Mouse (Mus musculus) hindbrain, embryonic 10.5 days (tissue): ENCODE measurements around the gene Kif16b. TPM values are rescaled to one million over a fixed set of nuclear protein-coding genes. Genes with fewer than 3 reads are reported as not detected.

ENCODE experiments used
- DNase-seq: peaks from one replicate; pipeline ENCODE4 v3.0.0-alpha.2; 2017; ENCODE audit warnings: low spot score
- H3K27ac ChIP-seq: fragments of 300-500 bp; sonication (generic); 2 replicates; pipeline ENCODE4 v1.5.1; 2016; ENCODE audit warnings: mild to moderate bottlenecking, moderate library complexity
- H3K27me3 ChIP-seq: fragments of 300-500 bp; sonication (generic); 2 replicates; pipeline ENCODE4 v1.6.1; 2016; ENCODE audit warnings: mild to moderate bottlenecking; ENCODE audit not compliant: poor library complexity, insufficient read depth, severe bottlenecking
- H3K36me3 ChIP-seq: fragments of 300-500 bp; sonication (generic); 2 replicates; pipeline ENCODE4 v1.6.1; 2016; ENCODE audit warnings: mild to moderate bottlenecking, moderate library complexity
- H3K4me1 ChIP-seq: fragments of 300-500 bp; sonication (generic); replicated peaks from 2 replicates; pipeline ENCODE4 v1.6.1; 2016; ENCODE audit warnings: mild to moderate bottlenecking
- H3K4me3 ChIP-seq: fragments of 300-500 bp; sonication (generic); 2 replicates; pipeline ENCODE4 v1.5.1; 2016; ENCODE audit warnings: mild to moderate bottlenecking, moderate library complexity
- H3K9me3 ChIP-seq: fragments of 300-500 bp; sonication (generic); 2 replicates; pipeline ENCODE4 v1.6.1; 2016; ENCODE audit warnings: mild to moderate bottlenecking, moderate library complexity
- WGBS: fragments of 180-500 bp; shearing (Covaris S2); methylation state at CpG from one replicate; pipeline ENCODE4 v1.1.7; 2016; 5-methylcytosine and 5-hydroxymethylcytosine counted together
- polyA plus RNA-seq: library from polyadenylated mRNA; unstranded; fragments of >200 nt; fragmentation: Nextera tagmentation; extraction: Ambion mirVana; gene quantifications from 2 replicates; pipeline ENCODE4 v1.2.1, GENCODE M21; 2016

Kif16b gene
- 4.2 and 6.8 TPM in 2 replicates for polyA plus RNA-seq

- Histone ChIP-seq H3K27me3 (no peaks in the 10 kb centered on the region), H3K4me3 (peak within 1 kb of the TSS; percentile 81), H3K4me1 (peaks cover 28% of the 10 kb centered on the region), H3K9me3 (no peaks in the 10 kb centered on the region), H3K27ac (peak within 1 kb of the TSS; percentile 89), H3K36me3 (no peaks in the 10 kb centered on the region)
- DNase-seq = peak; percentile 93
- 2% methylated on average over 63 of the region's 64 CpGs for WGBS
Observed at GRCm38 (mm10) chr2:142900862-142901805, at the start of gene Kif16b. TSS of gene Kif16b (minus strand) at chr2:142901531.

DNA sequence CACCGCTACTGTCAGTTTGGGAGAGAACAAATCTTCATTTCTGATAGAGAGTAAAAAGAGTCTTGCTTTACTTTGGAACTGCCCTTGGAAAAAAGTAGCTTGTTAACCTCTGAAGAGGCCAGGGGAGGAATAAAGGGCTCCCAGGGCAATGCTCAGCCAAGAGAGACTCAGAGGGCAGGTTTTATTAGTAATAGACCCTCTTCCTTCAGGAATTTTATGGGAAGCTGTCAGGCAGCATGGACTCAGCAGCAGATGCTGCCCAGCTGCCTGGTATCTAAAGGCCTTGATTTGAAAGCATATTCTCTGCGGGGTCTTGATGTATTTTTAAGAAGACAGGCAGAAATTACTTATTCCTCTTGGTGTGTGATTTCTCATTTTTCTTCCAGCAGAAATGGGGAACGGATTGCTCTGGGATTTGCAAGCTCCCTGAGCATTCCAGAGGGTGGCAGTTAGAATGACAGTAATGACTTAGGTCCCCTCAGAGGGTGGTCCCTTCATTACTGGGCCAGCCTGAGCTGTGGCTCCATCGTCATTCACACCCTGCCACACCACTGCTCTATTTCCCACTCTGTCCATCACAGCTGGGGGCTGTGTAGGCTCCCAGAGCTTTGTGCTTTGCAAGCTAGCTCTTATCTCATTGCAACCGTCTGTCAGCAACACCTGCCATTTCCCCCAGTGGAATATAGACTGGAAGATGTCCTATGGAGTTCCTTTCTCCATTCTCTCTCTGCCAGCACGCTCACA lies 39.7 kb upstream of the Kif16b start:
- Histone ChIP-seq H3K4me3 (no peak overlapping the region), H3K27me3 (no peaks in the 10 kb centered on the region), H3K9me3 (no peaks in the 10 kb centered on the region), H3K4me1 (no peaks in the 10 kb centered on the region), H3K27ac (no peak overlapping the region), H3K36me3 (no peaks in the 10 kb centered on the region)
- no peak for DNase-seq
- WGBS = 60% methylated on average over 6 of the region's 6 CpGs

DNA sequence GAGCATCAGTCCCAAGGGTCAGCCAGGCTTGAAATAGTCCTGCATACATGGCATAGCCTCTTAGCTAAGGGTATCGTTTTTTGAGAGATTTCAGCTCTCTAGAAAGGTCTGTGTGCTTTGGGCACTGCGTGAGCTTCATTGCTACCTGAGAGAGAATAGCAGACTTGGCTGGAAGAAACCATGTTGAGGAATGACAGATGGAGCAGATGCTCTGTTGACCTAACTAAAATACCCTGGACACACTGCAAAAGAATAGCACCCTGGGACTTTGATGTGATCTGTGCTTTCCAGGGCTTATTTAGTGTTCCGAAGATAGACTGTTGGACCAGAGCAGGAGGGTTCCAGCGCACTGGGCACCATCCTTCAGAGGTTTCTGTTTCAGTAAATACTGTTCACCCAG lies 29.1 kb upstream of the Kif16b start:
- 85% methylated on average over 4 of the region's 4 CpGs for WGBS
- no peaks in the 10 kb centered on the region for H3K4me1 ChIP-seq
- no peak overlapping the region for H3K27ac ChIP-seq
- no peaks in the 10 kb centered on the region for H3K27me3 ChIP-seq
- H3K9me3 ChIP-seq = no peaks in the 10 kb centered on the region
- no peak overlapping the region for H3K4me3 ChIP-seq
- no peaks in the 10 kb centered on the region for H3K36me3 ChIP-seq
- DNase-seq = no peak

DNA sequence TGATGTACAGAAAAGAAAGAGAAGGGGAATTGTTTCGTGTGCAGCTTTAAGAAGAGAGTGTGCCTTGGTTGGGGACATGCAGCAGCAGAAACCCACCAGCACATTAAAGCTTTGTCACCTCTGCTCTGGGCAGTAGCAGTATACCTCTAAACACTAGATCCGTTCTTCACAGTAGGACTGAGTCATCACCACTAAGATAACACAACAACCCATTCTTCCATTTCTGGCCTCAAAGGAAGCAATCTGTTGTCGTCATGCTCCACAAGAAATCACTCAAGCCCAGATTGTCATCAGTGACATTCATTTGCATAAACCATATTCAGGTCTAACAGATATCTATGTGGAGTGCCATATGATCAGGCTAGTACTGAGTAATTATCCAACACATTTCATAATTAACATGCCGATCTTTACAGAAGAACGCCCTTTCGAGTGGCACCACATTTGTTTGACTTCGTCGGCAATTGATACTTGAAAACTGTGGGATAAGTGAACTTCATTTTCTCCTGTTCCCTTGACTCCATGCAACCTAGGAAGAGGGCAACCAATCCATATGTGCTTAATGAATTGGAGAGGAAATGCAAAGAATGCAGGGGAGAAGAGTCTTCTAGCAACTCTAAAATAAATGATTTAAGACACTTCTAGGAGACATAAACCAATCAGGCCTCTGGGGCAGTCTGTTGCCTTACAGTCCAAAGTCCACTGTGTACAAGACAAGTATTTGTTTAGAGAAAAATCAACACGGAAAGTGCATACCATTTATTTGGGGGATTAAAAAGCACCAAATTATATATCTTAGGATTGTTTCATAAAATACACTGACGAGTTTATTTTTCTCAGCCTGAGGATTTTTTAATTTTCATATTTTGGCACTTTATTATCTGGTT lies 28.1 kb upstream of the Kif16b start:
- no peaks in the 10 kb centered on the region for H3K36me3 ChIP-seq
- H3K27ac ChIP-seq = no peak overlapping the region
- 84% methylated on average over 10 of the region's 10 CpGs for WGBS
- DNase-seq = no peak
- H3K4me3 ChIP-seq = no peak overlapping the region
- H3K9me3 ChIP-seq = no peaks in the 10 kb centered on the region
- H3K4me1 ChIP-seq = no peaks in the 10 kb centered on the region
- no peaks in the 10 kb centered on the region for H3K27me3 ChIP-seq

GRCm38 (mm10) chr2:142910808-142911388 lies 9.6 kb upstream of the Kif16b start:
- Histone ChIP-seq H3K9me3 (no peaks in the 10 kb centered on the region), H3K27ac (no peak overlapping the region), H3K36me3 (no peaks in the 10 kb centered on the region), H3K4me1 (0 out of 2 replicates have a peak, but pooled peaks cover 2% of the 10 kb centered on the region), H3K4me3 (no peak overlapping the region), H3K27me3 (no peaks in the 10 kb centered on the region)
- 87% methylated on average over 3 of the region's 3 CpGs for WGBS
- no peak for DNase-seq

DNA sequence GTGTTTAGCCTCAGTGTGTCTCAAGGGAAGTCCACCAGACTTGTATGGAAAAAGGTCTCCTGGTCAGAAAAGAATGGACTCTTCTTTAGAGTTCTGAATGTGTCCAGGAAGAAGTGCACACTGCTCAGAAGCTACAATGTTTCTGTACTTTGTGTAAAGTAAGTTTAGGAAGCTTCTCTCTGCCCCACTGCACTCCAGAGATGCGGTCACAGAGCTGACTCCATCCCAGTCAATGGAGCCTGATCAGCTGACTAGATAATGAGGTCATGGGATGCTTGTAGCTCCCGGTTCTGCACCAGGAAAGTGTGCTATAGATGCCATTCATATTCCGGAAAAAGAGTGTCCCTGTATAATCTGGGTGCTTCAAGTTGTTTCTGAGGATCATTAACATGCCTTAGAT lies 7.9 kb upstream of the Kif16b start:
- no peak for DNase-seq

DNA sequence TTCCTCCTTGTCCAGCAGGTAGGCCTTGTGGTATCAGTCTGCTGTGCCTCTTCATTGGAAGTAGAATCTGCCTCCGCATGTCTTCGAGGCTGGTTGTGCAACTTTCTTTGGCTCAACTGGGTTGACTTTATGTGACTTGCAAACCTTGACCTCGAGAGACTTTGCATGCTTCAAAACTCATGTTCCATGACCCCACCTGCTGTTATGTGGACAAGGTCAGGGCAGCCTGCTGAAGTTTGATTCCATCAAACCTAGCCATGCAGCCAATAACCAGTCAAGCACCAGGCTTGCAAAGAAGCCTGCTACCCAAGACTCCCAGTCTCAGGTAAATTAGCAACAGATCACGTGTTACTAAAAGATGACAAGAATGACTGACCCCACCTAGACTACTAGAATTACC lies 5.7 kb upstream of the Kif16b start:
- no peak overlapping the region for H3K4me3 ChIP-seq
- DNase-seq = no peak
- no peaks in the 10 kb centered on the region for H3K9me3 ChIP-seq
- H3K27ac ChIP-seq = no peak overlapping the region
- H3K36me3 ChIP-seq = no peaks in the 10 kb centered on the region
- no peaks in the 10 kb centered on the region for H3K27me3 ChIP-seq
- WGBS = 87% methylated on average over 4 of the region's 4 CpGs
- peaks cover 18% of the 10 kb centered on the region for H3K4me1 ChIP-seq

More for the DNA sequence above, 7.9 kb upstream of the Kif16b start:
- Histone ChIP-seq H3K36me3 (no peaks in the 10 kb centered on the region), H3K27me3 (no peaks in the 10 kb centered on the region), H3K4me1 (0 out of 2 replicates have a peak, but pooled peaks cover 2% of the 10 kb centered on the region), H3K4me3 (no peak overlapping the region), H3K27ac (no peak overlapping the region), H3K9me3 (no peaks in the 10 kb centered on the region)
- 76% methylated on average over 3 of the region's 3 CpGs for WGBS

DNA sequence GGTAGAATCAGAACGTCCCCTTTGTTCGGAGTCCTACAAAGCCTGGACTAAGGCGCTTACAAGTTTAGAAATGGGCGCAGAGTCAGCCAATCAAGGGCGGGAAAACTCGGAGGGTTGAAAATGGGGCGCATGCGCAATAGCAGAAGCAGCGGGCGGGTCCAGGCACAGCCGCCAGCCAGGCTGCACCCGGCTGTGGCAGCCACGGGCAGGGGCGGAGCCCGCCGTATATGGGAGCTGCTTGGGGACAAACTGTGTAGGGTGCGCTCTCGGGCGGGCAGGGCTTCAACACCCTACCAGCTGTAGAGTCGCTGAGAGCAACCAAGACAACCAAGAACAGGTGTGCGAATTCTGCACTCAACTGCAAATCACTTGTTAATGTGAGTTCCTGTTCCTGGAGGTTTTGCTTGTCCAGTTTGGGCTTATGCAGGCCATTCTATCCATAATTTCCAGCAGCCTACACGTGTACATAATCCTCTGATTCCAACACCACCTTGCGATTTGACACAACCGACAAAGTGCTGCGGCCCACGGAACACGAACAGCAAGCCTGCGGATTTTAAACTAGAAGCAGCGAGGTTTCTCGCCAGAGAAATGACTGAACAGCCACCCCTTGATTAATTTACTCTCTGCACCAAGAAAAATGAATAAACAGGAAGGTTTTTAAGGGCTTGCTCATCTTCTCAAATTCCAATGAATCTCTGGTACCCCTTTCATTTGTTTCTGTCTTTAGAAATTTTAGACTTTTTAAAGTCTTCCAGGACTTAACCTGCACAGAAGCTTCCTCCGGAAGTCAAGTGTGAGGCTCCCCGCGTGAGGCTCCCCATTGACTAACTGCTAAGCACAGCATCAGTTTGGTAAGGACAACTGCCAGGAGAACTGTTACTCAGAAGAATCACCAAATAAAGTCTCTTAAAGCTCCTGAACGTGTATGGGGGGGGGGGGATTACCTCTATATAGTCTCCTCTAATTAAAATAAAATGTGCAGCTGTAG lies 1.9 kb upstream of the Kif16b start:
- peak; percentile 93 for DNase-seq
- H3K4me3 ChIP-seq = peak overlapping the region; percentile 52
- H3K4me1 ChIP-seq = peaks cover 28% of the 10 kb centered on the region
- WGBS = 9% methylated on average over 34 of the region's 34 CpGs
- no peaks in the 10 kb centered on the region for H3K9me3 ChIP-seq
- no peaks in the 10 kb centered on the region for H3K36me3 ChIP-seq
- no peaks in the 10 kb centered on the region for H3K27me3 ChIP-seq
- peak overlapping the region; percentile 84 for H3K27ac ChIP-seq

- H3K9me3 ChIP-seq = no peaks in the 10 kb centered on the region
- no peak overlapping the region for H3K27ac ChIP-seq
- H3K4me3 ChIP-seq = peak overlapping the region; percentile 81
- no peaks in the 10 kb centered on the region for H3K27me3 ChIP-seq
- WGBS = 61% methylated on average over 10 of the region's 10 CpGs
- H3K4me1 ChIP-seq = peaks cover 28% of the 10 kb centered on the region
- DNase-seq = no peak
- H3K36me3 ChIP-seq = no peaks in the 10 kb centered on the region
Observed at GRCm38 (mm10) chr2:142900120-142900861, 1.0 kb downstream of the Kif16b start.

- Histone ChIP-seq H3K4me1 (peaks cover 10% of the 10 kb centered on the region; the same call in 1 of the 2 replicates), H3K36me3 (no peaks in the 10 kb centered on the region), H3K27ac (no peak overlapping the region), H3K9me3 (no peaks in the 10 kb centered on the region), H3K4me3 (no peak overlapping the region), H3K27me3 (no peaks in the 10 kb centered on the region)
- DNase-seq = no peak
- 69% methylated on average over 1 of the region's 1 CpGs for WGBS
Observed at GRCm38 (mm10) chr2:142893780-142894179, 7.6 kb downstream of the Kif16b start.

- WGBS = 94% methylated on average over 2 of the region's 2 CpGs
- no peak for DNase-seq
- H3K4me1 ChIP-seq = peaks cover 10% of the 10 kb centered on the region; the same call in 1 of the 2 replicates
Observed at GRCm38 (mm10) chr2:142891283-142891682, 10.0 kb downstream of the Kif16b start.

More at GRCm38 (mm10) chr2:142891283-142891682, 10.0 kb downstream of the Kif16b start:
- Histone ChIP-seq H3K27me3 (no peaks in the 10 kb centered on the region), H3K9me3 (no peaks in the 10 kb centered on the region), H3K27ac (no peak overlapping the region), H3K36me3 (no peaks in the 10 kb centered on the region), H3K4me3 (no peak overlapping the region)
